Mouse (Mus musculus) embryo, embryonic 11.5 days (tissue): ENCODE results near the gene Atg7.

Source experiments
- DNase-seq: peaks from one replicate; pipeline ENCODE4 v3.0.0-alpha.2; 2012; ENCODE audit warnings: low read depth, low spot score

Atg7 gene

GRCm38 (mm10) chr6:114814882-114815650 lies 172.2 kb downstream of the Atg7 start:
- DNase-seq: no peak

GRCm38 (mm10) chr6:114817948-114818347 lies 175.1 kb downstream of the Atg7 start:
- DNase-seq: no peak

- DNase-seq: no peak
Observed at GRCm38 (mm10) chr6:114818471-114818870, 175.6 kb downstream of the Atg7 start.

GRCm38 (mm10) chr6:114819971-114820481 lies 177.1 kb downstream of the Atg7 start:
- DNase-seq: no peak

- DNase-seq: no peak
Observed at GRCm38 (mm10) chr6:114821646-114822045, 178.7 kb downstream of the Atg7 start.

GRCm38 (mm10) chr6:114826889-114827288 lies 184.0 kb downstream of the Atg7 start:
- no peak for DNase-seq

- no peak for DNase-seq
Observed at GRCm38 (mm10) chr6:114829660-114830438, 187.0 kb downstream of the Atg7 start.

GRCm38 (mm10) chr6:114831807-114832206 lies 188.9 kb downstream of the Atg7 start:
- no peak for DNase-seq

- DNase-seq: no peak
Observed at GRCm38 (mm10) chr6:114833058-114833685, 190.3 kb downstream of the Atg7 start.

- DNase-seq: no peak
Observed at GRCm38 (mm10) chr6:114833791-114834346, 191.0 kb downstream of the Atg7 start.

GRCm38 (mm10) chr6:114835344-114835743 lies 192.4 kb downstream of the Atg7 start:
- no peak for DNase-seq

GRCm38 (mm10) chr6:114835752-114836151 lies 192.9 kb downstream of the Atg7 start:
- DNase-seq: no peak

GRCm38 (mm10) chr6:114836433-114836832 lies 193.5 kb downstream of the Atg7 start:
- DNase-seq: no peak

- no peak for DNase-seq
Observed at GRCm38 (mm10) chr6:114838872-114839271, 196.0 kb downstream of the Atg7 start.

GRCm38 (mm10) chr6:114840012-114840411 lies 197.1 kb downstream of the Atg7 start:
- no peak for DNase-seq

- DNase-seq: no peak
Observed at GRCm38 (mm10) chr6:114842131-114842530, 199.2 kb downstream of the Atg7 start.

- no peak for DNase-seq
Observed at GRCm38 (mm10) chr6:114842863-114843262, 200.0 kb downstream of the Atg7 start.

GRCm38 (mm10) chr6:114846153-114846772 lies 203.4 kb downstream of the Atg7 start:
- no peak for DNase-seq

GRCm38 (mm10) chr6:114847582-114848174 lies 204.8 kb downstream of the Atg7 start:
- DNase-seq: no peak

GRCm38 (mm10) chr6:114848761-114849160 lies 205.9 kb downstream of the Atg7 start:
- DNase-seq: no peak

- DNase-seq: no peak
Observed at GRCm38 (mm10) chr6:114849787-114850186, 206.9 kb downstream of the Atg7 start.
